Mouse (Mus musculus) CH12.LX (cell line): ENCODE data around the gene Prkcd. TPM values are rescaled to one million over a fixed set of nuclear protein-coding genes. Genes with fewer than 3 reads are reported as not detected.

Experiments used
- DNase-seq: peaks from one replicate; pipeline ENCODE4 v3.0.0-alpha.2; 2013; ENCODE audit errors: extremely low read depth
- H3K27ac ChIP-seq: 2 replicates; pipeline ENCODE4 v1.5.1; 2012; ENCODE audit warnings: low read depth, mild to moderate bottlenecking, control low read depth, moderate library complexity; ENCODE audit not compliant: insufficient read depth
- H3K27me3 ChIP-seq: replicated peaks from 2 replicates; pipeline ENCODE3; 2012; ENCODE audit warnings: inconsistent platforms
- H3K36me3 ChIP-seq, 2 experiments: replicated peaks in 1 of 2; 2 replicates each; pipeline versions ENCODE3 to v1.6.1; 2012; ENCODE audit warnings: inconsistent platforms in 1 of 2, low read length in 1 of 2, mild to moderate bottlenecking in 1 of 2, mixed read lengths in 1 of 2, moderate library complexity in 1 of 2; ENCODE audit not compliant: control insufficient read depth in 1 of 2, insufficient read depth in 1 of 2
- H3K4me1 ChIP-seq, 2 experiments: 2 replicates each; pipeline ENCODE4 v1.6.1; 2012; ENCODE audit warnings: inconsistent platforms in 1 of 2, moderate library complexity in 1 of 2; ENCODE audit not compliant: insufficient read depth in 2 of 2, control insufficient read depth in 1 of 2
- H3K4me2 ChIP-seq: 2 replicates; pipeline ENCODE4 v1.6.1; 2012; ENCODE audit warnings: low read depth, mild to moderate bottlenecking, control low read depth; ENCODE audit not compliant: poor library complexity, insufficient read depth, severe bottlenecking
- H3K4me3 ChIP-seq, 3 experiments: fragments of 150-350 bp in 1 of 3; sonication (generic) in 1 of 3; replicated peaks in 1 of 3; 2 replicates each; pipeline versions ENCODE3 to v1.5.1; 2011 to 2012; ENCODE audit warnings: low read depth in 2 of 3, low read length in 2 of 3, mild to moderate bottlenecking in 2 of 3, moderate library complexity in 2 of 3, control low read depth in 1 of 3, improper control_type of control experiment in 1 of 3, inconsistent platforms in 1 of 3, mixed read lengths in 1 of 3; ENCODE audit not compliant: poor library complexity in 1 of 3
- H3K79me2 ChIP-seq: replicated peaks from 2 replicates; pipeline ENCODE4 v1.6.1; 2012; ENCODE audit warnings: mild to moderate bottlenecking, moderate library complexity; ENCODE audit not compliant: control insufficient read depth, poor library complexity, insufficient read depth, severe bottlenecking; ENCODE audit errors: extremely low read depth
- H3K9ac ChIP-seq: 2 replicates; pipeline ENCODE4 v1.6.1; 2012; ENCODE audit warnings: low read depth, mild to moderate bottlenecking, control low read depth, moderate library complexity; ENCODE audit not compliant: insufficient read depth
- H3K9me3 ChIP-seq: replicated peaks from 2 replicates; pipeline ENCODE3; 2012; ENCODE audit warnings: low read length, inconsistent platforms, mixed read lengths
- BHLHE40 ChIP-seq: IDR thresholded peaks from 2 replicates; pipeline ENCODE4 v1.6.1; 2011; ENCODE audit warnings: mild to moderate bottlenecking, low read depth, low read length, improper control_type of control experiment
- CHD1 ChIP-seq: IDR thresholded peaks from 2 replicates; pipeline ENCODE4 v1.6.1; 2012; ENCODE audit warnings: low read depth, low read length, improper control_type of control experiment, inconsistent platforms
- CHD2 ChIP-seq: IDR thresholded peaks from 2 replicates; pipeline ENCODE4 v1.6.1; 2011; ENCODE audit warnings: low read length, improper control_type of control experiment
- E2F4 ChIP-seq: IDR thresholded peaks from 2 replicates; pipeline ENCODE4 v1.6.1; 2011; ENCODE audit warnings: low read depth, low read length, improper control_type of control experiment; ENCODE audit not compliant: insufficient replicate concordance
- ELF1 ChIP-seq: IDR thresholded peaks from 2 replicates; pipeline ENCODE4 v1.6.1; 2014; ENCODE audit warnings: low read depth, mild to moderate bottlenecking, inconsistent platforms, low read length, improper control_type of control experiment
- EP300 ChIP-seq: IDR thresholded peaks from 2 replicates; pipeline ENCODE4 v1.6.1; 2011; ENCODE audit warnings: low read length, improper control_type of control experiment
- ETS1 ChIP-seq: conservative IDR thresholded peaks from 2 replicates; pipeline ENCODE4 v1.6.1; 2012; ENCODE audit warnings: low read depth, mild to moderate bottlenecking, inconsistent platforms, low read length, improper control_type of control experiment, moderate library complexity
- GABPA ChIP-seq: IDR thresholded peaks from 2 replicates; pipeline ENCODE4 v1.6.1; 2012; ENCODE audit warnings: low read depth, low read length, improper control_type of control experiment, inconsistent platforms; ENCODE audit not compliant: insufficient replicate concordance
- HCFC1 ChIP-seq: IDR thresholded peaks from 2 replicates; pipeline ENCODE4 v1.6.1; 2012; ENCODE audit warnings: low read depth, mild to moderate bottlenecking, inconsistent platforms, low read length, improper control_type of control experiment
- IRF4 ChIP-seq: IDR thresholded peaks from 2 replicates; pipeline ENCODE4 v1.6.1; 2014; ENCODE audit warnings: low read depth, mild to moderate bottlenecking, inconsistent platforms, low read length, improper control_type of control experiment
- JUN ChIP-seq: IDR thresholded peaks from 2 replicates; pipeline ENCODE4 v1.6.1; 2011; ENCODE audit warnings: low read depth, mild to moderate bottlenecking, low read length, improper control_type of control experiment, moderate library complexity; ENCODE audit not compliant: insufficient read depth
- JUND ChIP-seq: conservative IDR thresholded peaks from 2 replicates; pipeline ENCODE4 v1.6.1; 2011; ENCODE audit warnings: low read depth, low read length, improper control_type of control experiment
- KAT2A ChIP-seq: IDR thresholded peaks from 2 replicates; pipeline ENCODE4 v1.6.1; 2012; ENCODE audit warnings: low read length, improper control_type of control experiment, inconsistent platforms; ENCODE audit not compliant: insufficient replicate concordance
- MAFK ChIP-seq: IDR thresholded peaks from 2 replicates; pipeline ENCODE4 v1.6.1; 2011; ENCODE audit warnings: low read length, improper control_type of control experiment; ENCODE audit not compliant: insufficient replicate concordance
- MAX ChIP-seq: IDR thresholded peaks from 2 replicates; pipeline ENCODE4 v1.6.1; 2011; ENCODE audit warnings: low read length, improper control_type of control experiment
- MAZ ChIP-seq: IDR thresholded peaks from 2 replicates; pipeline ENCODE4 v1.6.1; 2012; ENCODE audit warnings: low read depth, mild to moderate bottlenecking, inconsistent platforms, low read length, improper control_type of control experiment, moderate library complexity
- MXI1 ChIP-seq: IDR thresholded peaks from 2 replicates; pipeline ENCODE4 v1.6.1; 2011; ENCODE audit warnings: mild to moderate bottlenecking, low read depth, low read length, improper control_type of control experiment
- MYC ChIP-seq: IDR thresholded peaks from 2 replicates; pipeline ENCODE4 v1.6.1; 2011; ENCODE audit warnings: low read depth, mild to moderate bottlenecking, improper control_type of control experiment, low read length
- NELFE ChIP-seq: IDR thresholded peaks from 2 replicates; pipeline ENCODE4 v1.6.1; 2011; ENCODE audit warnings: low read depth, low read length, improper control_type of control experiment
- PAX5 ChIP-seq: IDR thresholded peaks from 2 replicates; pipeline ENCODE4 v1.6.1; 2012; ENCODE audit warnings: low read length, inconsistent platforms, mixed read lengths
- POLR2AphosphoS2 ChIP-seq: IDR thresholded peaks from 2 replicates; pipeline ENCODE4 v1.6.1; 2011; ENCODE audit warnings: low read depth, low read length, improper control_type of control experiment
- RCOR1 ChIP-seq: conservative IDR thresholded peaks from 2 replicates; pipeline ENCODE4 v1.6.1; 2012; ENCODE audit warnings: low read depth, mild to moderate bottlenecking, inconsistent platforms, low read length, improper control_type of control experiment
- SIN3A ChIP-seq: IDR thresholded peaks from 2 replicates; pipeline ENCODE4 v1.6.1; 2012; ENCODE audit warnings: low read length, improper control_type of control experiment, inconsistent platforms
- SMC3 ChIP-seq: IDR thresholded peaks from 2 replicates; pipeline ENCODE4 v1.6.1; 2011; ENCODE audit warnings: low read depth, low read length, improper control_type of control experiment
- TBP ChIP-seq: conservative IDR thresholded peaks from 2 replicates; pipeline ENCODE4 v1.6.1; 2011; ENCODE audit warnings: low read depth, low read length, improper control_type of control experiment
- TCF12 ChIP-seq: IDR thresholded peaks from 2 replicates; pipeline ENCODE4 v1.6.1; 2014; ENCODE audit warnings: low read depth, mild to moderate bottlenecking, inconsistent platforms, low read length, improper control_type of control experiment
- USF2 ChIP-seq: conservative IDR thresholded peaks from 2 replicates; pipeline ENCODE4 v1.6.1; 2011; ENCODE audit warnings: low read depth, low read length, improper control_type of control experiment
- ZC3H11A ChIP-seq: IDR thresholded peaks from 2 replicates; pipeline ENCODE4 v1.6.1; 2012; ENCODE audit warnings: low read depth, mild to moderate bottlenecking, inconsistent platforms, low read length, improper control_type of control experiment
- ZKSCAN1 ChIP-seq: IDR thresholded peaks from 2 replicates; pipeline ENCODE4 v1.6.1; 2012; ENCODE audit warnings: low read depth, inconsistent platforms, low read length, improper control_type of control experiment, borderline replicate concordance
- ZMIZ1 ChIP-seq: IDR thresholded peaks from 2 replicates; pipeline ENCODE4 v1.6.1; 2012; ENCODE audit warnings: low read depth, mild to moderate bottlenecking, inconsistent platforms, low read length, improper control_type of control experiment
- ZNF384 ChIP-seq: IDR thresholded peaks from 2 replicates; pipeline ENCODE4 v1.6.1; 2012; ENCODE audit warnings: low read depth, low read length, improper control_type of control experiment, inconsistent platforms
- dilution Hi-C: fragments of 300-500 bp; cut with MboI; formaldehyde crosslinking; loops from 2 replicates; pipeline ENCODE4 v1.14.3; 2020; ENCODE audit warnings: low sequenced_read_pairs; ENCODE audit not compliant: extremely low pct_unique_long_range_greater_than_20kb, extremely low pct_ligation_motif_present
- in situ Hi-C: fragments of 300-500 bp; cut with MboI; formaldehyde crosslinking; loops from 3 replicates; pipeline ENCODE4 v1.14.3; 2019; ENCODE audit warnings: low sequenced_read_pairs, low pct_ligation_motif_present, low pct_unique_long_range_greater_than_20kb, mixed read lengths
- polyA plus RNA-seq: library from polyadenylated mRNA; unstranded; fragments of >175 nt; gene quantifications from 2 replicates; pipeline ENCODE4 v1.2.1, GENCODE M21; 2012; ENCODE audit warnings: low read depth; ENCODE audit not compliant: insufficient read length
- total RNA-seq, 2 experiments: library from RNA; depleted of rRNA; stranded (reverse); fragments of 300-350 nt in 1 of 2; fragments of >200 nt in 1 of 2; gene quantifications; 2 replicates each; pipeline ENCODE4 v1.2.3; 2012 to 2014

Gene Prkcd
- total and polyA plus RNA-seq, 3 experiments: 109 to 186 (median 122) TPM

DNA sequence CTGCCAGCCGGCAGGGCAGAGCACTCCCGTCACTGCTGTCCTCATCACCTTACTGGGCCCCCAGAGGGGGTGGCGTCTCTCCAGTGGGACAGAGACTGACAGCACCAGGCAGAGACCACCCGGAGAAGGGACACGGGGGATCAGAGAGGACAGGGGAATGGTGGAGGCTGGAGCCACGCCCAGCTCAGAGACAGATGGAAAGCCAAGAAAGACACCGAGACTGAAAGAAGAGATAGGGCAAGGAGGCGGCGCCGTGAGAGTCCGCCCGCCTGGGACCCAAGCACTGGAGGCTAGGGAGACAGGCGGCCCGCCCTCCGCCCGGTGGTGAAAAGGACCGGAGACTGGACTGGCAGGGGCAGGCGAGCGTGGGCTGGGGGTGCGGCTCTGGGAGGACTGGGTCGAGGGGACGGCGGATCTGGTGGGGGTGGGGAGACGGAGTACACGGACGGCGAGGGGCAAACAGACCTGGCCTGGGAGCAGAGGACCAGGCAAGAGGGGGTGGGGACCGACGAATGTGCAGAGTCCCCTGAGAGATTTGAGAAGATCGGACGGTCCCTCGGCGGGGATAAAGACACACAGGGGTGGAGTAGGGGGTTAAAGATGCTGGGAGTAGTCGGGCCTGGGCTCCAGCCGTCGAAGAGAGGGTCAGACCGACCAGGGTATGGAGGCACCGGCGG, 741 bp downstream of the Prkcd start:
- H3K9me3 ChIP-seq: no peaks in the 10 kb centered on the region
- H3K27ac ChIP-seq: peak overlapping the region; percentile 92
- dilution Hi-C loops: no loop called here
- TF ChIP-seq MXI1: peak; percentile 49; the same call in 1 of the 2 replicates
- no peak for TF ChIP-seq MYC
- 0 out of 2 replicates have a peak, but pooled peaks have one; percentile 31 for TF ChIP-seq CHD2
- 0 out of 2 replicates have a peak, but pooled peaks have one; percentile 16 for TF ChIP-seq CHD1
- peak; percentile 62; the same call in 1 of the 2 replicates for TF ChIP-seq SIN3A
- in situ Hi-C loops: loop anchor here (5.0 kb wide), 1 partner anchor 38 kb away; no protein-coding TSS in a partner anchor
- peak overlapping the region; percentile 72; the same call in 1 of the 2 replicates for H3K4me2 ChIP-seq
- H3K9ac ChIP-seq: peak overlapping the region; percentile 64
- no peak for DNase-seq
- peaks cover 55% of the 10 kb centered on the region for H3K79me2 ChIP-seq
- peaks cover 47 to 71% of the 10 kb centered on the region in 2 experiments for H3K4me1 ChIP-seq
- H3K27me3 ChIP-seq: no peaks in the 10 kb centered on the region
- H3K36me3 ChIP-seq: peaks cover 11 to 41% of the 10 kb centered on the region in 2 experiments
- peak overlapping the region; percentile 72 to 93 (median 80) for H3K4me3 ChIP-seq

- peaks cover 64% of the 10 kb centered on the region for H3K79me2 ChIP-seq
- H3K9me3 ChIP-seq: no peaks in the 10 kb centered on the region
- no peak for DNase-seq
- H3K4me1 ChIP-seq: peaks cover 47 to 71% of the 10 kb centered on the region in 2 experiments
- peak overlapping the region; percentile 72 to 93 (median 80) for H3K4me3 ChIP-seq
- H3K36me3 ChIP-seq: peaks cover 14 to 50% of the 10 kb centered on the region in 2 experiments
- H3K27me3 ChIP-seq: no peaks in the 10 kb centered on the region
- peak overlapping the region; percentile 64 for H3K9ac ChIP-seq
- dilution Hi-C loops (no loop called here), in situ Hi-C loops (no loop called here)
- H3K27ac ChIP-seq: peak overlapping the region; percentile 92; the same call in 1 of the 2 replicates
- peak overlapping the region; percentile 72 for H3K4me2 ChIP-seq
- no peak for TF ChIP-seq ZKSCAN1
- TF ChIP-seq USF2: no peak
- no peak for TF ChIP-seq GABPA
- TF ChIP-seq HCFC1: no peak
- TF ChIP-seq JUND: no peak
- TF ChIP-seq SIN3A: peak; percentile 77
- TF ChIP-seq E2F4: no peak
- TF ChIP-seq MAFK: no peak
- TF ChIP-seq IRF4: no peak
- no peak for TF ChIP-seq RCOR1
- no peak for TF ChIP-seq ELF1
- TF ChIP-seq TBP: no peak
- TF ChIP-seq ETS1: no peak
- no peak for TF ChIP-seq KAT2A
- TF ChIP-seq PAX5: no peak
- peak; percentile 55 for TF ChIP-seq SMC3
- TF ChIP-seq JUN: no peak
- TF ChIP-seq ZNF384: no peak
- 0 out of 2 replicates have a peak, but pooled peaks have one; percentile 23 for TF ChIP-seq EP300
- no peak for TF ChIP-seq BHLHE40
- no peak; the same call in 1 of the 2 replicates for TF ChIP-seq MAX
- TF ChIP-seq POLR2AphosphoS2: no peak
- 0 out of 2 replicates have a peak, but pooled peaks have one; percentile 24 for TF ChIP-seq ZMIZ1
- TF ChIP-seq MAZ: 0 out of 2 replicates have a peak, but pooled peaks have one; percentile 36
- no peak for TF ChIP-seq MXI1
- TF ChIP-seq ZC3H11A: no peak
- peak; percentile 16; the same call in 1 of the 2 replicates for TF ChIP-seq TCF12
- no peak for TF ChIP-seq NELFE
Observed at GRCm38 (mm10) chr14:30624277-30624721, 1.7 kb downstream of the Prkcd start.
